Mouse (Mus musculus) retina, embryonic 14.5 days (tissue): ENCODE measurements at regions not wholly inside any gene's neighbourhood (a gene's known extent, or its start where the extent isn't known, plus 50 kb on each side); places are given as distances from the start of the nearest gene placed in this dataset.

Source experiments
- DNase-seq: peaks from one replicate; pipeline ENCODE4 v3.0.0-alpha.2; 2015; ENCODE audit warnings: low spot score

DNA sequence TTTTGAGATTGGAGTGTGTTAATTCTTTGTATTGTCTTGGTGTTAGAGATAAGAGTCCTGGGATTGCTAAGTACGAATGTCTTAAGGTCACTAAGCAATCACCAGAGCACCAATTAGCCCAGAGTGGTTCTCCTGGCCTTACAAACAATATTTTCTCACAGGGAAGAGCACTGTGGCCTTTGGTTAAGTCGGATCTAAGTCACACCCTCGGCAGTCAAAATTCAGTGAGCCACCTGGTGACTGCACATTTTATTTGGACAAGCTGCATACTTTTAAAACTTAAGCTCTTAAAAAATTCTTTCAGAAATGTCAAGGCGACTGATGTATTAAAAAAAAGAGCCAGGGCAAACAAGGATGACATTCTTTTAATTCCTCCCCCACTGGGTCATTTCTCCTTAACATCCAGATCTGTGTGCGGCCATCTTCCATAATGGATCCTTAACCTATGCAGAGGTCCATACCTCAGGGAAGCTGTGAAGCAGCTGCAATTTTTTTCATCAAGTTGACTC is 60.9 kb upstream of the Foxa2 start:
- no peak for DNase-seq

DNA sequence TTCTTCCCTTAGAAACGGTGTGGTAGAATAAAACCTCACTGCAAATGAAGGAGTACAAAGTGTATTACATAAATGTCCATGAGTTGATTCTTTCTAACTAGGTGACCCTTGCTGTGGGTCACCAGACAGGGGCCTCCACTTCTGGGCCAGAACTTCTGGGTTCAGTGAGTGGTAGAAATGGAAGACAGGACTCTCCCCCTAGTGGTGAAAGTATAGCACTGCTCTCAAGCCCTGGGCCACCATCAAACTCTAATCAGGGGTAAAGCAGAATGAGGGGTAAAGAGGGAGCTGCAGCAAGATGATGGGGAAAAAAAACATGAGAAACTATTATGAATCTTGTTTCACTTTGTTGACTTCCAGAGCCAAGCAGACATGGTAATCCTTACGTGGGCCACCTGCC is 63.4 kb upstream of the Foxa2 start:
- peak; percentile 61 for DNase-seq

DNA sequence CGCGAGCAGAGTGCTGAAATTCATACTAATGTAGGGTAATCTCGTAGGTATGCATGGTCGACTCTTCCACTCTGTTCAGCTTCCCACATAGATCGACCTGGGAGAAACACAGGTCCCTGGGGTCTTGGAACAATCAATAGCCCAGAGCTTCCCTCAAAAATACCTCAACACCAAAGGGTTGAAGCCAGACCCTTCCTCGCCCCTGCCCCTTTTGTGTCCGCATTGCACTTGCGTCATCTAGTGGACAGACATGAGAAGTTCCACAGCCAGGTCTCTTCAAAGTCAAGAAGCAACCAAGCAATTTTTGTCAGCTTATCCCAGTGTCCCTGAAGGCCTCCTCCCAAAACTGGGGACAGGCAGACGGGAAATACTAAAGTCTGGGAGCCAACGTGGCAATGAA is 65.1 kb upstream of the Foxa2 start:
- DNase-seq = peak; percentile 70

DNA sequence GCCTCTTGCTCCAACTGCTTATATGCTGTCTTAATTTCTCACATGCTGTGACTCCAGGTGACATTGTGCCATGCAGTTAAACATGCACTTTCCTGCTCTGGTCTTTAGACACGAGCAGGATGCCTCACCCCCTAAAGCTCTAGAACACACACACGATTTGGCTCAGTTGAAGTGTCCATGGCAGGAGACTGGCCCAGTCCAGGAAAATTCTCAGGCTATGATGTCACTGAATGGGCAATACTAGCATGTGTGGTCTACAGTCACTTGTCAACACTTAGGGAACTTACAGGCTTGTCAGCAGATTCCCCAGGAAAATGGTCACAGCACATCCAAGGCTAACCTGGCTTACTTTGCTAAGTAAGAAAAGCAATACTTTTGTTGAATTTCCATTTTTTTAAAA is 66.4 kb upstream of the Foxa2 start:
- no peak for DNase-seq

DNA sequence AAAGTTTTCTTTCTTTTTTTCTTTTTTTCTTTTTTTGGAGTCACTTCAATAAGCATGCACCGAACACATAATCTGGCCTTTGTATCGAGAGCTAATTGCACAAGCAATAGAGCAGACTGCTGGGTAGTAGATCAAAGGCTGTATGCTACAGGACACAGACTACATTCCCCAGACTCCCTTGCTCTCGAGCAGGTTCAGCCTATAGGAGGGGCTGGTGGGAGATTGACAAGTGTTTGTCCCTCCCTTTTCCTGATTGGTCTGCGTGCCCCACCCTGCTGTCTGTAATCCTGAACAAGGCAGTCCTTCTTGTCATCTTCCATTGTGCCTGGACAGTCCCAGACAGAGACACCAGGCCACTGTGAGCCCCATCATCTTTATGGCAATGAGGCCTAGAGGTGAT is 67.8 kb upstream of the Foxa2 start:
- peak; percentile 31 for DNase-seq

DNA sequence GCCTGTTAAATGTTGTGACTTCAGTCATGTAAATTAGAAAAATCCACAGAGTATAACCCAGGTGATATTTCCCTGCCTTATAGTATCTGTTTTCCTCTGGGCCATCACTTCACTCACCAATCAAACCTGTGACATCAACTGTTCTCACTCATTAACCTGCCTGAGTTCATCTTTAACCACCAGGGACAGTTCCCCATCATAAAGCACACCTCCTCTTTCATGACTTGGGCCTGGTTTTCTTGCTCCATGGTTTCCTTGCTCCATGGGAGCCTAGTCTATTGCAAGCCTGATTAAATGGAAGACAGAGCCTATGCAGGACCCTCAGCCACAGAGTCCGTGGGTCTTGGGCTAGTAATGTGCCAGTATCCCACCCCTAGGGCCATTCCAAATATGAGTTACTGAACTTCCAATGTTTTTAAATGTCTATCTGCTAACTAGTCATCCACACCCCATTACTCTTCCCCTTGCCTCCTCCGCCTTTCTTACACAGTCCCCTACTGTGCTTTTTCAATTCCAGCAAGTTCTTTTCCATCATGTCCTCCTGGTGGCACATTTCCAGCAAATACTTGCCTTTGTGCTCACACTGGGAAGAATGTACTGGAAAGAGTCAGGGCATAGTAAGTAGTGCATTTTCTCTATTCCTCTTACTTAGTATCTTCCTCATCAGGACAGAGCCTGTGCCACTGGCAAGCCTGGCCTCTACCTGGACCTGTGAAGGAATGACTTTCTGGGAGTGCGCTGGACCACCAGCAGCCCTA is 69.4 kb upstream of the Foxa2 start:
- DNase-seq = no peak

DNA sequence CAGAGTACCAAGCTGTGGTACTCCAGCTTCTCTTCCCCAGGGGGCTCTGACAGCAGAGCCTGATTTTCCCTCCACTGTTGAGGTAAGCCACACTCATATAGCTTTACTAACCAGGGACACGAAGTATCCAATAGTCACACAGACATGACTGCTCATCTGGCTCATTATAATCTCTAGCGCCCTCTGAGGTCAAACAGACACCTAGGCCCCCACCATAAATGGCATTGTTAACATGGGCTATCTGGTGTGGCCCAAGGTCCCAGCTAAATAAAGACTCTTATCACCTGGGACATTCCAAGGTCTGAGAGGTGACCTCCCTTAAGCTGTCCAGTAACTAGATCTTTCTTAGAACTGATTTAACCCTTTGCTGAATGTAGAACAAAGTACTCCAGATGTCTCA is 70.7 kb upstream of the Foxa2 start:
- no peak for DNase-seq

DNA sequence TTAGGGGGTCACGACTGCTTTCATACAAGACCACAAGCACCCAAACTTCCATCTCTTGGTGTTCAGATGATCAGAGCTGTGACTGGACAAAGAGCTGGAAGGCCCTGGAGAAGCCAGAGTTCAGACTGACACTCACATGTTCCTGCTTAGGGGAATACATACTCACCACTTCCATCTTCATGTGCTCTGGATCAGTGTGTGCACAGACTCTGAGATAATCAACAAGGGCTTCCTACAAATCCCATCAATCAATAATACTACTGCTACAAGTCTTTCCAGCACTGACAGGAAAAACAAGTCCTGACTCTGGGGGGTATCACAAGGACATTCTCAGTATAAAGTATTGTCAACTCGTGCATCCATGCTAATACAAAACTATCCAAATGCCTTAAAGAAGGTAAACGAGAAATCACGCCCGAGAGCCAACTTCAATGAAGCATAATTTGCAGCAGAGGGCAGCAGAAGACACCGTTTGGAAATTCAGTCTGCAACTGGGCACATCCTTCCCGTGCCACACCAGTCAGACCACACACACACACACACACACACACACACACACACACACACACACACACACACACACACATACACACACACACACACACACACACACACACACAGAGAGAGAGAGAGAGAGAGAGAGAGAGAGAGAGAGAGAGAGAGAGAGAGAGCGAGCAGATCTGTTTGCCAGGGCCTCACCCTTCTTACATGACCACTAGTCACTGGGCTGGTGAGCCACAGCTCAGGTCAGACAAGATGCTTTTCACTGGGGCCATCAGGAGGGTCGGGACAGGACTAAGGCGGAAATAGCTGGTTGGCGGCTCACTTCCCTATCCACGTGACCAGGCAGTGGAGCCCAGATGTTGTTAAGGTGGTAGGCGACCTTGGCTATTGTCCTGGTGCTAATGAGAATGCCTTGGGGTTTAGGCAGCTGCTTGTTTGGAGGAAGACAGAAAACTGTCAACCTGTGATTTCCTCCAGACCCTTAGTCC is 75.4 kb upstream of the Foxa2 start:
- DNase-seq = peak; percentile 54

DNA sequence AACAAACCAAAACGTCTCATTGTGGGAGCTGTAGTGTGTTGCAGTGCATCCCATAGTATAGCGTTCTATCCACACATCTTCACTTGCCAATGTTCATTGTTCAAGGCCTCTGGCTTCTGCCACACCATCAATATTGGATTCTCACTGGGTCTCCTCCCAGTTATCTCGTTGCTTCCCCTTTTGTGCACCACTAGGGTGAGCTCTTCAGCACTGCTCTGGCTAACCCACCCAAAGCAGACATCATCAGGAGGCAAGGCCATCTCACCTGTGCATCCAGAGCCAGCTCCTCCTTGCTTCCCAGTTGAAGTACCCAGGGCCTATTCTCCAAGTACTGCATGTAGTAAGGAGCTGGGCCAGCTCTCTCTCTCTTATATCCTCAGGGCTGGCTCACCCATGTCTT is 77.0 kb upstream of the Foxa2 start:
- no peak for DNase-seq

DNA sequence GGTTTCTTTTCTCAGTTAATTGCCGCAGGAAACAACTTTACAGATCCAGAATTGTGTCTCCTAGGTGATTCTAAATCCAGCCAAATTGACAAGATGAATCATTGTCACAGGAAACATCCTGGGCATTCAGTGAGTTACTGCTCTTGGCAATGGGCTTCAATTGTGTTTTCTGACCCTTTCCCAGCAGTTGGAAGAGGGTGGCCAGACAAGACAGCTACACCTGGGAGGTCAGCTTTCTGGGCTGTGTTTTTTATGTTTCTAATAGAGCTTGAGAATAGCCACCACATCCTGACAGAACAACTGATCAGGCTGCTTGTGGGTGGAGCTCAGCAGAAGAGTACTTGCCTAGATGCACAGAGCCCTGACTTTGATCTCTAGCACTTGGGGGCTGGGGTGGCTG is 87.0 kb upstream of the Foxa2 start:
- DNase-seq = no peak

DNA sequence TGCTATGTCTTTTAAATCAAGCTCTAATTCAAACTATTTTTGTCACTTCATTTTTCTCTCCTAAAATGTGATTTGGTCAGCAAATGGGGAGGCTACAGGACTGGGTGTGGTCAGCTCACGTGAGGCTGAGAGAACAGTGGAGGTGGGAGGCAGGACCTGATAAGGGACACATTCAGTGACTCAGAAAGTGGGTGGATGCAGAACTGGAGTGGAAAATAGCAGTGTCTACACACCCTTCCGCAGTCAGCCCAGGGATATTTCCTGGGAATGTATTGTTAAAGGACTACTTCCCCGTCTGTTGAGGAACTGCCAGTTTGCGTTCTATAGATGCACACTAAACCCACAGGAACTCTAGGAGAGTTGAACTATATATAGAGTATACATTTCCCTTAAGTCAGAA is 95.2 kb upstream of the Foxa2 start:
- DNase-seq = no peak

DNA sequence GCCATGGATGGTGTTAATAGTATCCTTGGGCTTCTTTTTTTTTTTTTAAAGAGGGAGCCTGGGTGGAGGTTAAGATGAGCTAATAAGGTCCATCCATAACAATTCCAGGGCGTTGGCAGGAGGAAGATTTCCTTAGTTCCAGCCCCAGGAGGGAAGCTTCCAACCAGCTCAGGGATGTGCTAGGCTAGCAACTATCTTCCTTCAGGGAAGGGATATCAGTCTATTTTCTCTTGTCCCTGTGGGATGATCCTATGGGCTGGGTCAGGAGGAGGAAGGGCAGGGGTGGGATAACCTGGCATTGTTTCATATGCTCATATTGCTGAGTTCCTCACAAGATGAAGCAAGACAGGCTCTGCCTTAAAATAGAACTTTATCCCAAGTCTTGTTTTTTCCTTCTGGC is 98.0 kb upstream of the Foxa2 start:
- DNase-seq = no peak

DNA sequence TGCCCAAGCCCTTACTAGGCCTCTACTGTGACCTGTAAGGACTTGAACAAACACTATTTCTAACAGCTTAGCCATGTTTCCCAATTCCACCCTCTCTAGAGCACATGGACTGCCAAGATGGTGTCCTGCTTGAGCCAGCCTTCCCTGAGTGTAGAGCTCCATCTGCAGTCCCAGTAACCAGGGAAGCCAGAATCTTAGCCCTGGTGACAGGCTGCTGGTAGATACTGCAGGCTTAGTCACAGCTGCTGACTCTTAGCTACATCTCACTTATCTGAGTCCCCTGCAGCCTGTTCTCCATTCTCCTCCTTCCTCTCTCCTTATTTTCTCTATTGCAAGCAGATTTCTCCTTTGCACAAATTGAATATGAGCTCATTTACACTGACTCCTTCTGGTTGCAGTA is 101.5 kb upstream of the Foxa2 start:
- no peak for DNase-seq

DNA sequence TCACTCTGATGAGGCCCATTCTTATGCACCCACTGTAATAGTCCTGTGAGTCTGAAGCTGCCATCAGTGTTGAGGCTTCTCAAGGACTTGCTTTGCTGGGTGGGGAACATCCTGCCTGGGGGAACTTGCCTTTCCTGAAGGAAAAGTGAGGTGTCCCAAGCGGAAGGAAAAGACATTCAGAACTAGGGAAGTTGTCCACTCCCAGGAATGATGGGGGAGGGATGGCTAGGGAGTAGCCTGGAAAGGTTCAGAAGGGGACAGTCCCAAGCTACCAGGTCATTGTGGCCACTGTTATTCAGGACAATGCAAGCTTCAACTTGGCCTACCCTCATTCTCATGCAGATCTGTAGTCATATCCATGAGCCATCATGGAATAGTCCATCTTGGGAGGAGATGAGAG is 102.7 kb upstream of the Foxa2 start:
- no peak for DNase-seq

DNA sequence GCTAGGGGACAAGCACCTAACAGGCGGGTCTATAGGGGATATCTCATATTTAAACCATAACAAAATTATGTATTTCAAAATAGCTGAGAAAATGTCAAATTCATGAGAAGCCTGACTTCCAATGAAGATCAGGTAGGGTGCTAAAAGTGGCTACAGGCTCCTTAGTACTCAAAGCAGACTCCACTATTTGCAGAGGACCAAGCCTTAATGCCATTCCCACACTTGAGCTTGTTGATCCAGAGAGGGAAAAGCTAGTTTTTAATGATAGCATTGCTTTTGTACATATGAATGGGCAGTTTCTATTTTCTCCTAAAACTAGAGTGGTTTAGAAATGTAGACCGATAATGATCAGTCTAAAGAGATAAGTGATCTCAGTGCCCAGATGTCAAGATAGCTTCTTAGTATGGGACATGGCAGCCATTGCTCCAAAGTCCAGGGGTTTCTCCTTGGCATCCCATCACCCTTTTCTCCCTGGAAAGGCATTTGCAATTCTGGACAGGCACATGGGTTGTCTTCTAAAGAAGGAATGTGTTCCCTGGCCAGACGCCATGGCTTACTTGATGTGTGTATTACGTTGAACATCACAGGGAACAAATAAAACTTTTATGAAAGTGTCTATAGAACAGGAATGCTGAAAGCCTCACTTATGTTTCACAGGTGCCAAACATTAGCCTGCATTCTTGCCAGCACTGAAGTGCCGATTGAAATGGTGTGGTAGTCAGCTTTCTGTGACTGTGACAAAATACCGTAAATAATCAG is 106.9 kb upstream of the Foxa2 start:
- no peak for DNase-seq

DNA sequence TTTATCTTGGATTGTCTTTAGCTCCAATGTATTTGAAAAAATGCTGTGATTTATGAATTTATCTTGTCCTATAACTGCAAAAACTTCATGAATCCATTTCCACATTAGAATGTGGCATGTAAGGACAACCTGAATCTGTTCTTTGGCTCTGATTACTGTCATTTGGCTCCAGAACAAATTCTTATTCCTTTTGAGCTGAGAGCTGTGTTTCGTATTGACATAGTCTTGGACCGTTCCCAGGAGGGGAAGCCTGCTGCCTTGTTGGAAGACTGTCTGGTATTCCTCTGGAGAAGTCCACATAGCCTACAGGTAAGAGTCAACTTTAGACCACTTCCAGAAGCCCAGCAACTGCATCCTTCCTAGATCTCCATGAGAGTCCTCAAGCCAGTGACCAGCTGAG is 109.4 kb upstream of the Foxa2 start:
- no peak for DNase-seq

DNA sequence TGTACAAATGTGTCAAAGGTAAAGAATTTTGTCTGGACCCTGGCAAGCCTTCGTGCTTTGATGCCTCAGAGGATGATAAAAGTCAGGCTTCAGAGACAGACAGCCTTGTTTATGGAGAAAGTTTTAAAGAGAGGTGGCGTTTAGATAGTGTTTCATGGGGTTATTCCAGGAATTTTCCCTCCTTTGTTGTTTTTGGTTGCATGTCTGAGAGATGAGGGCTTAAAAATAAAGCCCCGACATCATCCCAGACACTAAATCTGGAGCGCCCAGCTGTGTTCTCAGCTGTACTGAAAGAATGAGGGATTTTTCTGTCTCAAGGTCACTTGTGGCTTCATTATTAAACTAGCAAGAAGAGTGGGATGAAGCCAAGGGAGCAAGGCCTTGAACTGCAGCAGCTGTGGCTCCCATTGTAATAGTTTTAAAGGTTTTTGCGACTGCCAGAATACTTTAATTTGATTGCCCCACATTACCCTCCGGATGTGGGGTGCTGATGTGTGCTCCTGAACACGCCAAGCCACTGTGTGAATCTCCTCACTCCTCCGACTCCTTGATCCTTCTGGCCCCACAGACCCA is 112.3 kb upstream of the Foxa2 start:
- no peak for DNase-seq

DNA sequence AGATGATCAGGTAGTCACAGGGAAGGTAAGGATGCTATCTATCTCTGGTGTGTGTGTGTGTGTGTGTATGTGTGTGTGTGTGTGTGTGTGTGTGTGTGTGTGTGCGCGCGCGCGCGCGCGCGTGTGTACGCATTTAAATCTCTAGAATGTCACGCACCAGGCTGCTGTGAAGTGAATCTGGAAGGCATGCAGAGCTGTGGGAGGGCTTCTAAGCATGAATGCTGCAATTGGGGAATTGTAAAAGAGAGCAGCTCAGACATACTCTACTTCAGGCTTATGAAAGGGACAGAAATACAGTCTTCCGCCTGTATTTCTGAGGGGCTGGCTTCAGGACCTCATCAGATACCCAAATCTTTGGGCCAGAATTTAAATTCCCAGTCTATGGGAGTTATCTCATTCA is 114.2 kb upstream of the Foxa2 start:
- no peak for DNase-seq

DNA sequence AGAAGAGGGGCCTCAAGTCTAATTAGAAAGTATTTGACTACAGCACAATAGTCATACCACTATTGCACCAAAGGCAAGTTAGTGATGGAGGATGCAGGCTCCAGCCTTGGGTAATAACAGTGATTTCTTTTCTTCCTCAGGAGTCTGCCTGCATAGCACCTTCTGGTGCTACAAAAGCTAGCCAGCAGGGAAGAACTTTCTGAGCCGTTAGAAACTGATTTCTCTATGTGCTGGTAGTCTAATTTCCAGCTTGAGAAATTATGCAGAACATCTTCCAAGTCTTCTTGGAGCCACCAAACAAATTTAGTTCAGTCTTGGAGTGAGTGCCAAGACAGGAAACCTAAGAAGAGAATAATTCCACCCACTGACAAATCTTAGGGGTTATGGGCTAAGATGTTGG is 115.2 kb upstream of the Foxa2 start:
- DNase-seq = no peak

DNA sequence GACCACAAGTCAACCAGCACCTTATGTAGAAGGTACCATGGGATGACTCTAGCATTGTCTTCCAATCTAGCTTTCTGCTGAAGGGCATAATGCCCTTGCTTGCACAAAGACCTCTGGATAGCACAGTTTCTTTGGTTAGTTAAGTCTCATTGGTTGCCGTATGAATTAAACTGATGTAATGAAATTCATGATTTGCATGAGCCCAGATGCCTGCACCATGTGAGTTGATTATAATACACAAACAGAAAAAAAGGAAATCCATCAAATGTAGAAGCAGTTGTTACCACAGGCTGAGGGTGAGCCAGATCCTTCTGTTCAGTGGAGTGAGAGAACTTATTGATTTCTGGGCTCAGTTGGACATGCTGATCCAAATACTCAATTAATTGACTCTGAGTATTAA is 115.8 kb upstream of the Foxa2 start:
- peak; percentile 5 for DNase-seq

DNA sequence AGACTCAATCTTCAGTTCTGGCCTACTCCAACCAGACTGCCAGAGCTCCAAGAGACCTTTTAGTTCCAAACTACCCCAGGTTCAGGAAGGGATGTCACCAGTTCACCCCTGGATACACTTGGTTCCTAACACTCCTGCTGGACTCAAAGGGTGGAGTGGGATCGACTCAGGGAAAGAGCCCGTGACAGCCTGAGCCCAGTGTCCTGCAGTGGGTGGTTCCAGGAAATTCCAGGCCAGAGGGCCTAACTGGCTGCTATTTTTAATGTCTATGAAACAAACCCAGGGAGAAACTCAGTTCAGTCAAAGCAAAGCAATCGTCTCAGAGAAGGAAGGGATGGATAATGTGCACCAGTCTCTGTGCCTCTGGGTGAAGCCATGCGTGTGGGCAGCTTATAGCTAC is 124.3 kb upstream of the Foxa2 start:
- no peak for DNase-seq

DNA sequence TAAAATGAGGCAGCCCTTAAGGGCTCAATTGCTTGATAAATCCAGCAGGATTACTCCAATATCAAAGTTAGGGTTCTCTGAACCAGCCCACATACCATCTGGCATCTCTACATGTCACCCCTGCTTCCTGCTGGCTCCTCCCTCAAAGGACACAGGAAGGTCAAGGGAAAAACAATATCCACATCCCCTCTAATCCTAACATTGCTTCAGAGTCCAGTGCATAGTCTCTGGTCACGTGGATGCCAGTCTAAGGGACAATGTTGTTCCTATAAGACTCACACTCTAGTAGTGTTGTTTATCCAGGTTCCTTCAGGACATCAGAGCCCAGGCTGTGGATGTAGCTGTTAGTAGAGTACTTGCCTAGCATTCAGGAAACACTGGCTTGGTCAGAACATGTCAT is 124.9 kb upstream of the Foxa2 start:
- DNase-seq = no peak
